Mouse (Mus musculus) heart, adult 2 months (tissue): ENCODE measurements around the gene Gskip. TPM values are rescaled to one million over a fixed set of nuclear protein-coding genes. Genes with fewer than 3 reads are reported as not detected.
A peak's percentile ranks its signal among the peaks of the same experiment; 100 is the strongest.

Source experiments
- DNase-seq, 2 experiments: peaks; one replicate each; pipeline ENCODE4 v3.0.0; 2021
- H3K27ac ChIP-seq: fragments of 200-600 bp; 2 replicates; pipeline ENCODE4 v1.8.1; 2022
- H3K27me3 ChIP-seq: fragments of 200-500 bp; 2 replicates; pipeline ENCODE4 v1.6.1; 2012; ENCODE audit warnings: mild to moderate bottlenecking, low read length, inconsistent platforms, mixed read lengths; ENCODE audit not compliant: control insufficient read depth, insufficient read depth
- H3K36me3 ChIP-seq: fragments of 200-500 bp; 2 replicates; pipeline ENCODE4 v1.6.1; 2012; ENCODE audit warnings: low read length, inconsistent platforms; ENCODE audit not compliant: control insufficient read depth, insufficient read depth
- H3K4me1 ChIP-seq: fragments of 200-500 bp; 2 replicates; pipeline ENCODE4 v1.6.1; 2011; ENCODE audit warnings: low read length; ENCODE audit not compliant: control insufficient read depth, insufficient read depth
- H3K4me3 ChIP-seq: fragments of 200-600 bp; 2 replicates; pipeline ENCODE4 v1.8.1; 2022
- H3K79me2 ChIP-seq: fragments of 200-500 bp; replicated peaks from 2 replicates; pipeline ENCODE4 v1.6.1; 2012; ENCODE audit warnings: mild to moderate bottlenecking, inconsistent platforms, low read length, moderate library complexity, mixed read lengths; ENCODE audit not compliant: control insufficient read depth, insufficient read depth
- H3K9ac ChIP-seq: fragments of 200-500 bp; 2 replicates; pipeline ENCODE4 v1.6.1; 2012; ENCODE audit warnings: low read depth, mild to moderate bottlenecking, control low read depth, inconsistent platforms, low read length, mixed read lengths
- CTCF ChIP-seq: fragments of 200-600 bp; IDR thresholded peaks from 2 replicates; pipeline ENCODE4 v1.8.1; 2022; ENCODE audit warnings: antibody characterized with exemption, mild to moderate bottlenecking, moderate library complexity
- EP300 ChIP-seq: fragments of 200-500 bp; IDR thresholded peaks from 2 replicates; pipeline ENCODE4 v1.6.1; 2011; ENCODE audit warnings: low read depth, low read length, control low read depth; ENCODE audit not compliant: insufficient read depth
- POLR2A ChIP-seq: fragments of 200-500 bp; IDR thresholded peaks from 2 replicates; pipeline ENCODE4 v1.6.1; 2011; ENCODE audit warnings: mild to moderate bottlenecking, low read depth, low read length, control low read depth; ENCODE audit not compliant: insufficient read depth
- WGBS: fragments of 180-500 bp; shearing (Covaris S2); methylation state at CpG from one replicate; pipeline ENCODE4 v1.1.7; 2018; 5-methylcytosine and 5-hydroxymethylcytosine counted together
- intact Hi-C: fragments of 180-260 bp; cut with DNase I; formaldehyde crosslinking; loops from one replicate; pipeline ENCODE4 v1.15.1; 2025
- long read RNA-seq: library from polyadenylated mRNA; stranded (forward); transcript quantifications from one replicate; pipeline ENCODE4 v2.0.0, GENCODE M21; 2021
- polyA plus RNA-seq: library from polyadenylated mRNA; depleted of rRNA; stranded (reverse); fragments of >200 nt; gene quantifications from 2 replicates; pipeline ENCODE4 v1.2.3, GENCODE M21; 2012; rRNA removed
- total RNA-seq, 2 experiments: library from RNA; stranded (reverse); gene quantifications; 2 replicates each; pipeline ENCODE4 v1.2.3; 2021

Gskip gene
- 1 to 10 TPM; 7.1 to 7.3 TPM for total RNA-seq
- polyA plus RNA-seq, result 7.1 and 10.9 TPM in 2 replicates
- long read RNA-seq, transcript Gskip-201 (3 exons, 2,720 nt), result major isoform, 9 of 9 reads
- long read RNA-seq, partial matches to known transcripts, result 0 of 9 reads
- long read RNA-seq, other reads (novel, unspliced or antisense), result 0 of 9 reads

DNA sequence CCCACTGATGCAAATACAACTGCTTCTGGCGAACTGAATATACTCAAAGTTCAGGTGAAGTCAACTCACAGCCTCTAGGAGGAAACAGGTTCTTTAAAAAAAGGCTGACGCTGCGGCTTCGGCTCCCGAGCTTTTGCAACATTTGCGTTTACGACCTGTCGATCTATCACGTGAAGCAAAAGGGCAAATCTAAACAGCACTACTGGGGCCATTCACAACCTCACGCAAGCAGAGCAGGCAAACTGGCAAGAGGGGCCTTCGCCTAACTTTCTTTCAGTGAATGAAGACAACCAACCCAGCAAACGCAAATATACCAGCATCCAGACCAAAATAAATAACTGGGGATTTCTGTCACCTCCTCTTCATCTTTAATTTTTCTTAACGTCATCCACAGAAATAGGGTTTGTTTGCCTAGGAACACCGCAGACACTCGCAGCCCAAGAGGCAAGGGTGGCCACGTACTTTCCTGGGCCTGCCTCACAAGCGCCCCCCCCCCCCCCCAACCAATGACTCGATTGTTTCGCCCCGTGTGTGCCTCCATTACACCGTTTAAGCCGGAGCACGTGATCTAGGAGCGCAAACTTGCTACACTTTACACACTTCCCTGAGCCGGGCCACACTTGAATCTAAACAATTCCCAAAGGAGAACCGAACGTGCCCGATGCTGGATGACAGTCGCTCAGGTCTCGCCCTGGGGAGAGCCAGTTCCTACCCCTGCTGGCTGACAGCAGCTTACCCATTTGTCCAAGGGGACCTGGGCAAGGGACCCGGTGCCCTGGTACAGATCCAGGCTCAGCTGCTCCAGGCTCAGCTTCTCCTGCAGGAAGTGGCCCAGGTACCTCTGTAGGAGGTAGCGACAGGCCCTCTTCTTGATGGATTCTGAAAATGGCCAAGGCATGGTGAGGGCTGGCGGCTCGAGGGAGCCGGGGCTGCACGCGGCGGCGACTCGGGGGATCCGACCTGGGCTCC, at the start of gene Gskip:
Gene Gskip, plus strand, starts transcription at position 897 of the 969 bp plus-strand sequence.
- WGBS, result 1% methylated on average over 41 of the region's 41 CpGs
- Histone ChIP-seq H3K4me3 (peak within 1 kb of the TSS; percentile 91), H3K36me3 (peaks cover 5% of the 10 kb centered on the region), H3K4me1 (peaks cover 3% of the 10 kb centered on the region), H3K9ac (peak within 1 kb of the TSS; percentile 96), H3K27ac (peak within 1 kb of the TSS; percentile 95), H3K27me3 (no peaks in the 10 kb centered on the region), H3K79me2 (peaks cover 4% of the 10 kb centered on the region)
- TF ChIP-seq POLR2A (no peak), CTCF (no peak), EP300 (no peak)
- DNase-seq, result peak; percentile 57 to 64
- intact Hi-C loops, result loop anchor here (2.0 kb wide), 1 partner anchor 101 kb away; the partner anchor contains the start of gene Papola

DNA sequence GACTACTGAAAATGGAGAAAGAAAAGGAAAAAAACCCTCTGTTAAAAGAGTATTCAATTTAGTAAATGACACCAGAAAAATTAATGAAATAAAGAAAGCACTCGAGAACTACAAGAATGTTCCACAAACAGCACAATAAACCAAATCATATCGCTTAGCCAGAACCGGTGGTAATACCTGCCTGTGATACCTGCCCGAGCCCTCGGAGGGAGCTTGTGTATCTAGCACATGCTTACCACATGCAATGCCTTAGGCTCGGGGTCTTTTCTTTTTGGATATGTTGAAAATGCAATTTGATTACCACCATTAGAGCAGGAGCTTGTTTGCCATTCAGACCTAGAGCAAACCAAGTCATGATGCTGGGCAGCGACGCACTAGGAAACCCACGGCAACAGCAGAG, 48.1 kb upstream of the Gskip start:
- DNase-seq, result no peak
- Histone ChIP-seq H3K27me3 (no peaks in the 10 kb centered on the region), H3K4me3 (no peak overlapping the region), H3K36me3 (no peaks in the 10 kb centered on the region), H3K9ac (no peak overlapping the region), H3K79me2 (no peaks in the 10 kb centered on the region), H3K4me1 (no peaks in the 10 kb centered on the region), H3K27ac (no peak overlapping the region)
- TF ChIP-seq EP300 (no peak), CTCF (peak; percentile 23; the same call in 1 of the 2 replicates)
- 94% methylated on average over 9 of the region's 9 CpGs for WGBS
- intact Hi-C loops, result no loop called here

DNA sequence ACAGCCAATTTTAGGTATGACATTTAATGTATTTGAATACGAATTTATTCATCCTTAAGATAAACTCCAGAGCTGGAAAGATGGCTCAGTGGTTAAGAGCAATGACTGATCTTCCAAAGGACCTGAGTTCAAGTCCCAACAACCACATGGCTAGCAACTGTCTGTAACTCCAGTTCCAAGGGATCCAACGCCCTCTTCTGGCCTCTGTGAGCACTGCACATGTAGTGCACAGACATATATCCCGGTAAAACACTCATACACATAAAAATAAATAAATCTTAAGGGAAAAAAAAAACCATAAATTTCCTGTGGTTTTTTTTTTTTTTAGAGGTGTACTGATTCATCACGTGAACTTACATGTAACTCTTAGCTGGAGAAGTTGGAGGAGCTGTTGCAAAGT, 47.1 kb upstream of the Gskip start:
- Histone ChIP-seq H3K27me3 (no peaks in the 10 kb centered on the region), H3K9ac (no peak overlapping the region), H3K79me2 (no peaks in the 10 kb centered on the region), H3K36me3 (no peaks in the 10 kb centered on the region), H3K4me3 (no peak overlapping the region), H3K27ac (no peak overlapping the region), H3K4me1 (no peaks in the 10 kb centered on the region)
- DNase-seq, result no peak
- intact Hi-C loops, result no loop called here
- WGBS, result 78% methylated on average over 4 of the region's 4 CpGs
- TF ChIP-seq EP300 (no peak), CTCF (peak; percentile 49), POLR2A (no peak)

DNA sequence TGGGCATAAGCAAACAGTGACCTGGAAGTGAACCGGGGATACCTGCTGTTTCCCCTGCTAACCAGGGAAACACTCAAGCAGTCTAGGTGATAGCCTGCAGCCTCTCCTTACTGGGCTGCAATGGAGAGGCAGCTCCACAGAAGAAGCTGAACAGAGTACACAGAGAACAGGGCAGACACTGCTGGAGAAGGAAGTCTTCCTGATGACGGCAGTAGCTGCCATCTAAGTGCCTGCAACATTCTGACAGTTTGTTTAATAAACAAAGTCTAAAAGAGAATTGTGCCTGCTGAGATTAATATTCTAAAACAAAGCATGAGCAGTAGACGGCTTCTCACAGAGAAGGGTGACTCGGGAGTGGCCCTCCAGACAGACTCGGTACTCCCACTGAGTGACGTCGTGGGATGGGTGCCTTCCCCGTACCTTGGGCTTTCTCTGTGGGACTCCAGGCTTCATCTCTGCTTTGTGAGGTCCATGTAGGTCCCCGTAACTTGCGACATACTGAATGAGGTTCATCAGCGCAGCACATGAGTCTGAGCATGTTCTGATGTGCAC, 41.8 kb upstream of the Gskip start:
- Histone ChIP-seq H3K36me3 (no peaks in the 10 kb centered on the region; the same call in 1 of the 2 replicates), H3K9ac (no peak overlapping the region), H3K27me3 (no peaks in the 10 kb centered on the region), H3K4me3 (no peak overlapping the region), H3K27ac (no peak overlapping the region), H3K4me1 (no peaks in the 10 kb centered on the region), H3K79me2 (no peaks in the 10 kb centered on the region)
- no peak for TF ChIP-seq CTCF
- 94% methylated on average over 11 of the region's 11 CpGs for WGBS
- no peak for DNase-seq
- intact Hi-C loops, result no loop called here

DNA sequence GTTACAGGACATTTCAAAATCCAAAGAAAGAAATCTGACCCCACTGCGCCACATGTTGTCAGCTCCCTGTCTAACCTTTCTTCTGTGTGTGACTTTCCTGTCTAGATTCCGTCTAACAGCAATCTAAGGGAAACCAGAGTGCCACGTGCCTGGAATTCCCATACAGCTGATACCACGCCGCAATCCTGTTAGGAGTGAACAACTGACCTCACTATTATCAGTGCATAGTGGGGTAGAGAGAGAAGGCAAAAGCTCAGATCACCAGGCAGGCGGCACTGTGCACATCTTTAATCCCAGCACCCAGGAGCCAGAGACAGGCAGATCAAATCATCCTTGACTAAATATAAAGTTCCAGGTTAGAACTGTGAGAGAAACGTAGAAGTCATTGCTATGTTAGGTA, 28.8 kb upstream of the Gskip start:
- Histone ChIP-seq H3K9ac (no peak overlapping the region), H3K27ac (no peak overlapping the region), H3K36me3 (peaks cover 2% of the 10 kb centered on the region), H3K27me3 (no peaks in the 10 kb centered on the region), H3K79me2 (no peaks in the 10 kb centered on the region), H3K4me1 (no peaks in the 10 kb centered on the region), H3K4me3 (no peak overlapping the region)
- intact Hi-C loops, result no loop called here
- 70% methylated on average over 7 of the region's 7 CpGs for WGBS
- no peak for TF ChIP-seq POLR2A
- TF ChIP-seq EP300, result no peak
- TF ChIP-seq CTCF, result no peak
- no peak for DNase-seq

DNA sequence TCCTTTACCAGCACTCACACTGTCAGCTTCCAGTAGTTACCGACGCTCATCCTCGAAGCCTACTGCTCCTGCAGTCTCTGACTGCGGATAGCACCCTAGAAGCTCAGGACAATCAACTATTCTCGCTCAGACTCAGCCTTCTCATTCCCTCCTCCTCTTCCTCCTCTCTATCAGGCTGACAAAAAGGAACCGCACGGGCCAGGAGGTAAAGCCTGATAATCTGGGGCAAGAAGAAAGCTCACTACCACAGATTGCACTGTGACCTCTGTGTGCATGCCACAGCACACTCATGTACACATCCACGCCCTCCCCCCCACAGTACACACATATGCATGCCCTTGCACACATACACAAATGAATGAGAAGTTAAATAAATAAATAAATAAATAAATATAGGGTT, 8.4 kb upstream of the Gskip start:
- intact Hi-C loops, result no loop called here

More for the DNA sequence above, 8.4 kb upstream of the Gskip start:
- no peak overlapping the region for H3K27ac ChIP-seq
- no peak overlapping the region for H3K4me3 ChIP-seq
- H3K9ac ChIP-seq, result no peak overlapping the region
- no peaks in the 10 kb centered on the region; the same call in none of the 2 replicates for H3K79me2 ChIP-seq
- 86% methylated on average over 8 of the region's 8 CpGs for WGBS
- H3K27me3 ChIP-seq, result no peaks in the 10 kb centered on the region
- DNase-seq, result no peak
- no peaks in the 10 kb centered on the region for H3K36me3 ChIP-seq
- no peak for TF ChIP-seq CTCF
- TF ChIP-seq POLR2A, result no peak
- no peak for TF ChIP-seq EP300
- no peaks in the 10 kb centered on the region for H3K4me1 ChIP-seq
